Mouse (Mus musculus): ENCODE data around the gene Prdm15.

- TF ChIP-seq ZC3H11A (IDR thresholded peaks at IDR 0.05; ENCODE audit: borderline replicate concordance, low read depth, low read length) = no peak
- TF ChIP-seq MAFK (IDR thresholded peaks at IDR 0.05; ENCODE audit: insufficient read depth, low read depth, low read length) = no peak
- TF ChIP-seq CHD2 (IDR thresholded peaks at IDR 0.05; ENCODE audit: low read depth, low read length) = no peak
These were observed 95.2 kb downstream of the Prdm15 start for GRCm38 (mm10) chr16:97756460-97756859.
